Mouse (Mus musculus) frontal cortex, postnatal 10 days (tissue): ENCODE measurements around the gene Akr1b3.
"Not testable (repeated sequence)": the region's sequence is repeated elsewhere in the genome, so short reads cannot be mapped to it uniquely, and the experiment has no call there.

ENCODE experiments used
- DNase-seq, 2 experiments: peaks; one replicate each; pipeline ENCODE4 v3.0.0; 2022; ENCODE audit warnings: low spot score in 2 of 2, mixed read lengths in 1 of 2

Gene Akr1b3

DNA sequence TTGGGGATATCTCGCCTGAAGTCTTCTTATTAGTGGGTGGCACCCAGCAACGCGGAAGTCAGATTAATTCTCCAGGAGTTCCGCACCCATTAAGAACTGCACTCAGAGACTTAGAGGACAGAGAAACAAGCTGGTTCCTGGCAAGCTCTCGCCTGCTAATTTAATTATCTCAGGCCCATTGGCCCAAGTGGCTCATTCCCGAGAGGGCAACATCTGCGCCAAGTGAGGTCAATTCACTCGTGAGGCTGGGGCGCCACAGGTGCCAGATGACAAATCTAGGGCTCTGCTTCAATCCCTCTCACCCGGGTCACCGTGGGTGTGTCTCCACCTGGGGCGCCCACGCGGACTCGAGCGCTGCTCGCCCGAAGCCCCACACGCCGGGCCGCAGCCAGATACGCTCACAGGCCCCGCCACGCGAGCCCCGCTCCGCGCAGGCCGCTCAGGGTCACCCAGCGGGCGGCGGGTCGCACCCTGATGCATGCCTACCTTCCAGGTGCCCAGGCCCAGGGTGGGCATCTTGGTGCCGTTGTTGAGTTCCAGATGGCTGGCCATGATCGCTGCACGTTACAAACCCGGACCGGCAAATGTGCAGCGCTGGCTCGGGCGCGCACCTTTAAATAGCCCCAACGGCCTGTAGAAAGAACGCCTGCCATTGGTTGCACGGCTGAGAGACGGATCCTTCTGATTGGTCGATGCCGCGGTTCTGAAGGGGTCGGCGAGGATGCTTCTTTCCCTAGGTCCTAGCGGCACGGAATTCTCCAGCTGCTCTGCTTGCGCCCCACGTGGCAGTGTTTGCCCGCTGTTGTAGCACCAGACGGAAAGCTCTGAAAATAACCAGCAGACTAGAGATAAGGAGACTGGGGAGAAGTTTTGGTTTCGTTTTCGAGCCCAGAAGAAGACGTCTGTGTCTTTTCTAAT, at the start of gene Akr1b3:
Akr1b3 (minus strand) TSS at position 625 of the 918 bp plus-strand sequence.
- DNase-seq = peak; percentile 87 to 88

DNA sequence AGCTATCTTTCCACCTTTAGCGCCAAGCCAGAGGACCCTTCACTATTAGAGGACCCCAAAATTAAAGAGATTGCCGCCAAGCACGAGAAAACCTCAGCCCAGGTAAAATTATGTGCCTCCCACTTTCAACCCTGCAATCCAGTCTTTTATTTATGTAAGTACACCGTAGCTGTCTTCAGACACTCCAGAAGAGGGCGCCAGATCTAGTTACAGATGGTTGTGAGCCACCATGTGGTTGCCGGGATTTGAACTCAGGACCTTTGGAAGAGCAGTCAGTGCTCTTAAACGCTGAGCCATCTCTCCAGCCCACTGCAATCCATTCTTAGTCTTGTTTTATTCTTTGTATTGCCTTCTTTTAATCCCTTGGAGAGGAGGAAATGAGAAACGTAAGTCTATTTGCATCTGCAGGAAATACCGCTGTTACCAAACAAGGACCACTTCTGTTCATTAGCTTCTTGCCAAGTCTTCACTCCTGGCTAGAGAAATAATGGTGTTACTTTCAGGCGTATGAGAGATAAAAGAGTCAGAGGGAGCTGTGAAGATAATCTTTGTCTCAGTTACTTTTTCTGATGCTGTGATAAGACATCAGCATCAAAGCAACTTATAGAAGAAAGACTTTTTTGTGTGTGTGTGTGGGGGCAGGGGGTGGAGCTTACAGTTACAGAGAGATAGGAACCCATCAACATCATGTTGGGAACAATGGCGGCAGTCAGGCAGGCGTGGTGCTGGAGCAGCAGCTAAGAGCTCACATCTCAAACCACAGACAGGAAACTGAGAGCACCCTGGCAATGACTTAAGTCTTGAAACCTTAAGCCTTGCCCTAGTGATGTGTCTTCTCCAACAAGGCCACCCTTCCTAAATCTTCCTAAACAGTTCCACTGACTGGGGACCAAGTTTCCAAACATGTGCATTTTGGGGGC, 47.2 kb upstream of the Akr1b3 start:
- no peak for DNase-seq

DNA sequence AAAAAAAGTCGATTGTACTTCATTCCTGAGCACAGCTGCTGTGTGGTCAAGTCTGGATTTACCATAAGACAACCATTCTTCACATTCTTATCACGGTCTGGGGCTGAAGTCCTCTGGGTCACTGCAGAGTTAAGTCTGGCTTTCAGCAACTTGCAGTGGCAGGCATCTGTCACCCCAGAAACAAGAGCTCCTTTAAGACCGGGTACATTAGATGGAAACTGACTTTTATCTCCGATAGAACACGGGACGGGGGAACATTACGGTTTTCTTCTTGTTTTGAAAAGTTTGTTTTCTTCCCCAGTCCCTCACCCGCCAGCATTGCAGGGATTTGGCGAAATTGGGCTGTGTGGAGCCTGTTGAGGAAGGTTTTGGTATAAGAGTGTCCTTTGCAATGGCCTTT, 38.6 kb upstream of the Akr1b3 start:
- no peak for DNase-seq

DNA sequence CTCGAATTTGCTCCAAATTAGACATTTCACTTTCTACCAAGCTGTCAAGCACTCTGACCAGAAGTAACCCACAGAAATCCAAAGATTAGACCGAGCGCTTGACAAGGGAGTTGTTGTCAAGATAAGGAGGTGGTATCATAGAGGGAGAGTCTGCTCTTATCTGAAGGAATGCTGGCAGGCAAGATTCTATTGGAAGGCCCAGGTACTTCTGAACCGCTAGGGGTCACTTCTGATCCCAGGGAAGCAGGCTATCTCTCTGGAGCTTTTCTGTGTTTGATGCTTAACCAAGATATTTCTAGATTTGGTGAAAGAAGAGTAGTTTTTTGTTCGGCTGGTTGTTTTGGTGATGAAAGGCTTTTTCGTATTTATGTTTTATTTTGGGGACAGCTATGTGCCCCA, 38.1 kb upstream of the Akr1b3 start:
- no peak for DNase-seq

DNA sequence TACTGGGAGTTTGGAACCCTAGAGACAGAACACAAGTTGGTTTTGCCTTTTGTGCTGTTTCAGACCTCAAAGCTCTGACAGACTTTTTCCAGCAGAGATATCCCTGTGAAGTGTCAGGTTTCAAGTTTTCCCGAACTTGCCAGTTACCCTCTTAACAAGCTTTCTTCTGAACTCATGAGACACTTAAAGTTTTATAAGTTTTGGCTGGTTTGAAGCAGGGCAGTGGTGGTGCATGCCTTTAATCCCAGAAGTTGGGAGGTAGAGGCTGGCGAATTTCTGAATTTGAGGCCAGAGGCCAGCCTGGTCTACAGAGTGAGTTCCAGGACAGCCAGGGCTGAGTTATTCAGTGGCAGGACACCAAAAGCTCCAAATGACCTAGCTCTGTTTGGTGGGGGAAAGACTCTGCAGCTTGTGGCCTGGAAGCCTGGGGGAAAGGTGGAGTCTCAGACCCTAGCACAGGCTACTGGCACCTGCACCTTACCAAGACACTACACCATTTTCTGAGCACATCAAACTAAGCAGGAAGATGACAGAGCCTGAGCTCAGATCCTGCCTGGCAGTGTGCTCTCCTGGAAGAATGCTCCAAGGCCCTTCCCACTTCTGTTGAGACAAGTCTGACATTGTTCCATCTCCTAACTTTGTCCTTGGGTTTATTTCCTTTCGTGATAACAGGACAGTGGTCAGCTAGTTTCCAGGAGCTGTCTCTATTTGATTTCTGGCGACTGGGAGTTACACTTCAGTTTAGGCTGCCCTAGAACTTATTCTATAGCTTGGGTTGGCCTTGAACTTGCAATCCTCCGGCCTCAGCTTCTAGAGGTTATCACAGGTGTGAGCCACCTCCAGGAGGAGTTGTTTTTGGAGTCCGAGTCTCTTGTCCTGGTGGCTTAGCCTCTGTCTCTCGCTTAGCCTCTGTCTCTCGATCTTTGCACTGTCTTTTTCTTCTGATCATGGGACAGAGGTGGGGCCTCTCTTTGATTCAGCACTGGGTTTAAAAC, 37.4 kb upstream of the Akr1b3 start:
- no peak for DNase-seq

DNA sequence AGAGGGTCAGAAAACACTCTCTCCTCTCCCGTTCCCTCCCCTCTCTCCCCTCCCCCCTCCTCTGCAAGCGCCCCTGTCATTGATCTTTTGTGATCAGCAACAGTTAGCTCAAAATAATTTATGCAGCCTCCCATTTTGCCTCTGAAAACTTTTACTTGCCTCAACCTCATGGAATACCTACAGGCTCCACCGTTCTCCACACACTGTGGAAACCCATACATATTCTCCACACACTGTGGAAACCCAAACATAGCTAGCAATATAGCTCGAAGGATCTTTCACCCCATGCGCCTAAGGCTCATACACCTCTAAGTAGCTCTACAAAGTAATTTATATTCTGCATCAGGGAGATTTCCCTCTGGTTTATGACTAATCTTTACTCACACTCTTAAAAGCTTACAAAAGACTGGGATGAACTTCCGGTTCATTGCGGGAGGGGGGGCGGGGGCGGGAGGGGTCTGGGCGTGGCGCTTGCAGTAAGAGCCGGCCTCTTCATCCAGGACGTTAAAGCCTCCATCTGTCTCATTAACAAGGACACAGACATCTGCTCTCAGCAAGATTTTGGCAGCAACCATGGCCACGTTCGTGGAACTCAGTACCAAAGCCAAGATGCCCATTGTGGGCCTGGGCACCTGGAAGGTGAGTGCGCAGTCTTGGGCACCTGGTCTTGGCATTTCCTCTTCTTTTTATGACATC, 36.5 kb upstream of the Akr1b3 start, which contains the start of gene Akr1b8:
Akr1b8 (plus strand) TSS at position 462 of the 696 bp plus-strand sequence.
- DNase-seq = no peak

DNA sequence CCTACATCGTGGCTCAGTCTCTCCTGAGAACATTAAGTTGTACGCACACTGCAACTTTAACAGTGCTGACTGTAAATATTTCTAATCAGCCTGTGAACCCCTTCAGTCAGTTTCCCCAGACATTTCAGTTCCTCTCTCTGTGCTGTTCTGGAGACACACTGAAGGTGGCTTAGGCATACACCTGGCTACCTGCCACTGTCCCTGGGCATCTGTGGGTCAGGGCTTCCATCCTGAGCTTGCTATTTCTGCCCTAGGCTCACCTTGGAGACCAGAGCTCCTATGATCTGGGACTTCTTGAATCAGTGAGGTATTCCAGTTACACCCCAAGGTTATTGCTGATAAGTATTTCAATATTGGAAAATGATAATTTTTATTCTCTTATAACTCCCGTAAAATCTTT, 35.1 kb upstream of the Akr1b3 start:
- no peak for DNase-seq

DNA sequence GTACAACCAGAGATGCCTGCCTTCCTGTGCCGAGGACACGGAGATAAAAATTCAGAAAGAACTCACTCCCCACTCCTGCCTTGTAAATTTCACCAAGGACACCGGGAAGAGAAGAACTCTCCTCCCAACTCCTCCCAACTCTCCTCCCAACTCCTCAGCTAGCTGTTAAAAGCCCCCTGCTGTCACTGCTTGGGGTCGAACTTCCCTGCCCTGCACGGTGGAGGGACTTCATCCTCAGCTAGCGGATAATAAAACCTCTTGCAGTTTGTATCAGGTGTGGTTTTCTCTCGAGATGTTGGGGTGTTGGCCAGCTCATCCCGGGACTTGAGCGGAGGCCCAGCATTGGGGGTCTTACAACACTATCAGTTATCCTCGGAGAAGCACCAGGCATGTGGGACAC, 34.2 kb upstream of the Akr1b3 start:
- not testable (repeated sequence) for DNase-seq

DNA sequence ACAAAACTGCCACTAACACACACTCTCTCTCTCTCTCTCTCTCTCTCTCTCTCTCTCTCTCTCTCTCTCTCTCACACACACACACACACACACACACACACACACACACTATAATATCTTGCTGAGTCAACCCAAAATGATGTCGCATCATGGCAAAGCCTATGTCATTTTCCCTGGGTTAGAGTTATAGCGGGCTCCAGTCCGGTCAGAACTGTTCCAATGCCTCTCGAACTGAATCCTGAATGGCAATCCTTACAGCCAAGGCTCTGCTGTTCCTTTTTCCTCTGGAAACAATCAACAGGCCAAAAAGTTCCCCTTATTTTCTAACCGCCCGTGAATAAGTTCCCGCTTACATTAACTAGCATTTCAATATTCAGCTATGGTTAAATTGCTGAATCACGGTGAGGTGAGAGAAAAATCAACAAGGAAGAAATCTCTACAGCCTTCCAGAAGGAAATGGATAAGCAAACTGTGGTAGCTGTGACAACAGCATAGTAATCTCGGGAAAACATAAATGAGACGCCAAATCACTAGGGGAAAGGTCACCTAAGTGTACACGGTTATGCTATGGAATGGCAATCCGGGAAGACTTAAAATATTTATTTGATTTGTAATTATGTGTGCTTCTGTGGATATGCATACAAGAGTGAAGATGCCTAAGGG, 32.9 kb upstream of the Akr1b3 start:
- DNase-seq = no peak

DNA sequence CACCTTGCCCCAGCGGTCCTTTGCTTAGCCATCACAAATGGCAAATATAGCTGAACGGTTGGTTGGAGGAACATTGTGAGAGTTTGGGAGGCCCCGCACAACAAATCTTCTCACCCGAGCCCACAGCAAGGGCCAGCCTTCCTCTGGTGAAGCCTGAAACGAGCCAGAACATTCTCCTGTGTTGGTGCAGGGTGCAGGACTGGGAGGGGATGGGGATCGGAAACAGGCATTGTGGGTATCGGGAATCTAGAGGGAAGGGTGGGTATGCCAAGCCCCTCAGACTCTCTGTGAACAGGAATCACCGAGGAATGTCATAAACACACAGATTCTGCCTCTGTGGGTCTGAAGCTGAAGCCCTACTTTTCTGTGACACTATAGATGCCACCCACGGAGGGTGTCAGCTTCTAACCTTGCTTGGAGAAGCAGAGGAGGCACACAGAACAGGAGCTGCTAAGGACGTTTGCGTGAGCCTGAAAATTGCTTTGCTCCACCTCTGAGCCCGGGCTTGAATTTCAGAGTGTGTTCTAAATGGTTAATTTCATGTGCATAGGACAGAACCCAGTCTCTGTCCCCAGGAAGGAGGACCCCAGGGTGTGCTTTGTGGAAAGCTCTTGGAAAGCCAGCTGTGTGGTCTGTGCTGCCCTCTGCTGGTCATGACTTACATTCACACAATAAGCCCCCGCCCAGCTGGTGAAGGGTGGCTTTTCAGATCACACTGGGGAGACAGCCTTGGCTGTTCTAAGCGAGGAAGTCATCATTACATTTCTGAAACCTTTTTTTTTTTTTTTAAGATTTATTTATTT, 29.0 kb upstream of the Akr1b3 start:
- DNase-seq = peak; percentile 63 to 75

DNA sequence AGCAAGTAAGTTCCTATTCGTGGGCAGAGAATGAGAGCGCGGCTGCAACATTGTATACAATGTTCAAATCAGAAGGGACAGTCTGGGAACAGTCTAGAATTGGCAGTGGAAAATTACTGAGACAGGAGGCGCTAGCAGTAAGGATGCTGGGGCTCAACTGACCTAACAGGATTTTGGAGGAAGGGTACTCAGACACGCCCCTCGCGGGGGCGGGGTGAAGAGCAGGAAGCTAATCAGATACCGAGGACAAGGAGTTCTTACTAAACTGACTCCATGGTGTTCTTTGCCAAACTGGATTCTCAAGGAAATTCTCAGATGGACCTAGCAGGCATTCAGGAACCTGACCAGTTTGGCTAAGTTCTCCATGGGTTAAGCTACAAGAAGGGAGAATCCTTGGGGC, 27.7 kb upstream of the Akr1b3 start:
- no peak for DNase-seq

DNA sequence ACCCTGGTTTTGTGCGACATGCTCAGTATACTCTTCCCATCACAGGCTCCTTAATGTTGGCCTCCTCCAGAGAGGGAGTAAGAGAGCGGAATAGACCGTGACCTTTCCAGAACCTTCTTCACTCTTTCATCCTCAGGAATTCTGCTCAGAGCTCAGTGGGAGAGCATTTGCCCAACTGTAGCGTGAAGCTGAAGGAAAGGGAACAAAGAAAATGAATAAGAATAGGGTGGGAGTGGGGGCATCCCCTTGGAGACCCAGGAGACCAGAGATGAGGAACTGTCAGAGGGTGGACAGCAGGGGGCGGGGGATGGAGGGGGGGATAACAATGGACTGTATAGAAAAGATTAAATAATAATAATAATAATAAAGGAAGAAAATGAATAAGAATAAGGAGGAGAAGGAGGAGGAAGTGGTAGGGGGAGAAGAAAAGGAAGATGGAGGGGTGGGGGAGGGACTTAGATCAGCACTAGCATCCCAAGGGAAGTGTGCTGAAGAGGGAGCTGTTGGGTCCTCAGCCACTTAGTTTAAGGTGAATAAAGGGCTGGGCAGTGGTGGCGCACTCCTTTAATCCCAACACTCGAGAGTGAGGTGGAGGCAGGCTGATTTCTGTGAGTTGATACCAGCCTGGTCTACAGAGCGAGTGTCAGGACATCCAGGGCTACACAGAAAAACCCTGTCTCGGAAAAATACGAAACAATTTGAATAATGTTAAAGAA, 27.0 kb upstream of the Akr1b3 start:
- DNase-seq = no peak

DNA sequence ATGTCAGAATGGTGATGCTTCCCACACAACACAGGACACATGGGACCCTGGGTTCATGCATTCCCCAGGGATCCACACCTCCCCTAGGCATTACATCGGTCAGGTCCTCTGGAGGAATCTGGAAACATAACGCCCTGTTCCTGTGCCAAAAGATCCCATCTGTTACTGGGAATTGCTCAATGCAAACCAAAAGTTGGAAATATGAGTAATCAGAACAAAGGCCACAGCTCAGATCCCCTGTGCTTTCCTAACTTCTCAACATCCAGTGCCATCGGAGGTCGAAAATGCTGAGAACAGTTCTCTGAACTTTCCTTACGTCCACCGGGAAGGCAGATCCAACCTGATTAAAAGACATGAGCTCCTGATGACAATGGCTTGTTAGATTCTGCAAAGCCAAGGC, 26.1 kb upstream of the Akr1b3 start:
- DNase-seq = no peak

DNA sequence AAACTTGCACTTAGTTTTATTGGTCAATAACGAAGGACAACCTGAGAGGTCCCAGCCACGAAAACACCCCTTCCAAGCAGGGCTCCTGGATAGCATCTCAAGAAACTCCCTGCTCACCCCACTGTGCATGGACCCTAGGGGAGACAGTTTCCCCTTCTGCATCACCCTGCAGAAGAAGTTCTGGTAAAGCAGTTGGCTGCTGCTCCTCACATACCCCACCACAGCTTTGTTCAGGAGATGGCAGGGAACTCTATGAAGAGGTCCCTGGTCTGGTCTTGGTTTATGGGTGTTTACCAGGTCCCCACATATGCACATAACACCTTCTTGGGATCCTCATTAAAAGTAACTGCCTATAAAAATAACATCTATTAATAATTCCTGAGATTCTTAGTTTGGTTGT, 25.2 kb upstream of the Akr1b3 start:
- no peak for DNase-seq

DNA sequence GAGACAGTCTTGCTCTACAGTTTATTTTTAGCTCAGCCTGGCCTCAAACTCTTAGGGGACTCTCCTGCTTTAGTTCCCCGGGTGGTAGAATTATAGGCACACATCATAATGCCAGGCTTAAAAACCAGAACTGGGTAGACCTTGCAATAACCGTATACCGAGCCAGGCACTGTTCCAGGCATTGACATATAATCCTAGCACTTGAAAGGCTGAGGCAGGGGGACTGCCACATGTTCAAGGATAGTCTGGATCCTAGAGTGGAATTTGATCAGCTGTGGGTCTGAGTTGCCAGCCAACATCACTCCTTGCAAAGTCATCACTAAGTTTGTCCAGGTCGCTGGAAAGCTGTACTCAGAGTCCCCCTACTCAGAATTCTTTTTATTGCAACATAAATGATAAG, 24.7 kb upstream of the Akr1b3 start:
- DNase-seq = no peak

DNA sequence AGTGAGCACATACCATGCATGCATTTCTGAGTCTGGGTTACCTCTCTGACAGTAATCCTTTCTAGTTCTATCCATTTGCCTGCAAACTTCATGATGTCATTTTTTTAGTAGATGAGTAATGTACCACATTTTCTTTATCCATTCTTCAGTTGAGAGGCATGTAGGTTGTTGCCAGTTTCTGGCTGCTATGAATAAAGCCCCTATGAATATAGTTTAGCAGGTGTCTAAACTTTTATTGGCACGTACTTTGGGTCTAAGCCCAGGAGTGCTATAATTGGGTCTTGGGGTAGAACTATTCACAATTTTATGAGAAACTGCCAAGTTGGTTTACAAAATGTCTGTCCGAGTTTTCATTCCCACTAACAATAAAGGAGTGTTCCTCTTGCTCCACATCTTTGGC, 20.5 kb upstream of the Akr1b3 start:
- no peak for DNase-seq

DNA sequence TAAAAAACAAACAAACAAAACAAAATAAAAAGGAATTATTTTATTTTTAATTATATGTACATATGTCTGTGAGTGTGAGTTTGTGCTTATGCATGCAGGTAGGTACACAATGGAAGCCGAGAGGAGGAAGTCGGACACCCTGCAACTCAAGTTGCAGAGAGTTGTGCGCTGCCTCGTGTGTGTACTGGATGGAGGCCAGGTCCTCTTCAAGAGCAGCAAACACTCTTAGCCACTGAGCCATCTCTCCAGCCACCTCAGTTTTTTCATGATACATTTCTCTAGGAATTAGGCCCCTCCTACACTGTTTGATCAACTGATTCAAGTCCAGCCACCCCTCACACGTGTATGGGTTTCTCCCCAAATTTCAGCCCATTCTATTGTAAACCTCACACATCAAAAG, 17.4 kb upstream of the Akr1b3 start:
- no peak for DNase-seq

DNA sequence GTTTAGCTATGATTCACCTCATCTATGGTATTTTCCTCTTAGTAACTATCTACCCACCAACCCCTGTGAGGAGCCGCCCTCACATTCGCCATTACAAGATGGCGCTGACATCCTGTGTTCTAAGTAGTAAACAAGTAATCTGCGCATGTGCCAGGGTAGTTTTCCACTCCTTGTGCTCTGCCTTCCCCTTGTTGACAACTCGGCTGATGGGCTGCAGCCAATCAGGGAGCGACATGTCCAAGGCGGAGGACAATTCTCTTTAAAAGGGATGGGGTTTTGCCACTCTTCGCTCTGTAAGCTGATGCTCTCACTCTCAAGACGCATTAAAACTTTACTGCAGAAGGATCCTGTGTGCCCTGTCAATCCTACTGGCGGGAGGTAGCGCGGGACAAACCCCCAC, 14.5 kb upstream of the Akr1b3 start:
- not testable (repeated sequence) for DNase-seq

DNA sequence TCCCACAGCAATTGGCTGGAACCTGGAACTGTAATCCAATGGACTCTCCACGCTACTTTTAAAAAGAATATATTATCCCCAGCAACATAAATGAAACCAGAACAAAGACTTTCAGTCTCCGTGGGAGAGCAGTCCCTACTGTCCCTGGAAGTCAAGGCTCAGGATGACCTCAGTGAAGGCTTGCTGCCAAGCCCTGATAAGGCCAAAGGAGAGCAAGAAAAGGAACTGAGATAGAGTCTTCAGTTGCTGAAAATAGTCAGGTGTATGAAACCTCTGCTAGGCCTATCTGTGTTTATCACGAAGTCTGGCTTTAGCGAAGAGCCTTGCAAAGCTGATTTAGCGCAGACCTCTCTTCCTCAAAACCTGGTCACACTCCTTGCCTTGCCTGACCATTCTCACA, 14.1 kb upstream of the Akr1b3 start:
- DNase-seq = no peak
